Mouse (Mus musculus): ENCODE measurements around the gene Rin2. TPM values are rescaled to one million over a fixed set of nuclear protein-coding genes. Genes with fewer than 3 reads are reported as not detected.

Rin2 gene
- polyA plus RNA-seq, 1 experiment from 2014 or later = 18.1 TPM

- H3K27ac ChIP-seq = no peak overlapping the region
- H3K9me3 ChIP-seq = no peaks in the 10 kb centered on the region
- no peaks in the 10 kb centered on the region; the same call in 1 of the 2 replicates for H3K4me1 ChIP-seq
- no peak overlapping the region for H3K4me2 ChIP-seq (replicated peaks)
- no peak for ATAC-seq (ENCODE audit: low FRiP score, low read depth)
- 96% methylated on average over 3 of the region's 3 CpGs for WGBS
- no peak overlapping the region for H3K4me3 ChIP-seq
- no peaks in the 10 kb centered on the region for H3K27me3 ChIP-seq (replicated peaks)
- H3K36me3 ChIP-seq = no peaks in the 10 kb centered on the region; the same call in 1 of the 2 replicates
- H3K9ac ChIP-seq = no peak overlapping the region
Observed at GRCm38 (mm10) chr2:145866238-145866637, 191.2 kb downstream of the Rin2 start.

GRCm38 (mm10) chr2:145866695-145867449 lies 191.9 kb downstream of the Rin2 start:
- Histone ChIP-seq H3K9ac (no peak overlapping the region), H3K36me3 (no peaks in the 10 kb centered on the region; the same call in 1 of the 2 replicates), H3K27me3 (replicated peaks) (no peaks in the 10 kb centered on the region), H3K9me3 (no peaks in the 10 kb centered on the region), H3K4me1 (no peaks in the 10 kb centered on the region), H3K4me2 (replicated peaks) (no peak overlapping the region), H3K27ac (no peak overlapping the region), H3K4me3 (no peak overlapping the region)
- no peak for ATAC-seq (ENCODE audit: low FRiP score, low read depth)
- WGBS = 94% methylated on average over 11 of the region's 11 CpGs

GRCm38 (mm10) chr2:145871308-145871707 lies 196.3 kb downstream of the Rin2 start:
- H3K9ac ChIP-seq = no peak overlapping the region
- H3K4me1 ChIP-seq = no peaks in the 10 kb centered on the region
- H3K4me2 ChIP-seq (replicated peaks) = no peak overlapping the region
- 89% methylated on average over 4 of the region's 4 CpGs for WGBS
- no peak overlapping the region for H3K27ac ChIP-seq
- no peaks in the 10 kb centered on the region for H3K27me3 ChIP-seq (replicated peaks)
- ATAC-seq (ENCODE audit: low FRiP score, low read depth) = no peak
- H3K36me3 ChIP-seq = no peaks in the 10 kb centered on the region; the same call in 1 of the 2 replicates
- H3K4me3 ChIP-seq = no peak overlapping the region
- no peaks in the 10 kb centered on the region for H3K9me3 ChIP-seq

GRCm38 (mm10) chr2:145872099-145872498 lies 197.1 kb downstream of the Rin2 start:
- no peaks in the 10 kb centered on the region for H3K27me3 ChIP-seq (replicated peaks)
- 86% methylated on average over 1 of the region's 1 CpGs for WGBS
- no peak overlapping the region for H3K9ac ChIP-seq
- H3K27ac ChIP-seq = no peak overlapping the region
- H3K4me1 ChIP-seq = no peaks in the 10 kb centered on the region
- no peak for ATAC-seq (ENCODE audit: low FRiP score, low read depth)
- H3K9me3 ChIP-seq = no peaks in the 10 kb centered on the region
- no peak overlapping the region for H3K4me2 ChIP-seq (replicated peaks)
- no peak overlapping the region for H3K4me3 ChIP-seq
- H3K36me3 ChIP-seq = peaks cover 3% of the 10 kb centered on the region

DNA sequence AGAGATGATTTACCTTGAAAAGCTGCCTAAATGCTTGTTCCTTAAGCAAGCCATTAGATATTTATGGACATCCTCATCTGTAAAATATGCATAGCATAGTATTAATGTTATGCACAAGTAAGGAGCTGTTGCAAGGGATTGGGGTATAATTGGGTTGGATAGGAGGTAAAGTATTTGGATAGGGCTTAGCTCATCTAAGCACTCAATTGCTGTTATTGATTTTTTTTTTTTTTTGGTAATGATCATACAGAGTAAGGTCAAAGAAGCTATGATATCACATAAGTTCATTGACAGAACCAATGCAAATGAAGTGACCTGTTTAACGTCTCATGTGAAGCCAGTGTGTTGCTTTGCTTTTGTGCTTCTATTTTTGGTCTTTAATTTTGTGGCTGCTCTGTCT lies 198.9 kb downstream of the Rin2 start:
- Histone ChIP-seq H3K4me2 (replicated peaks) (no peak overlapping the region), H3K9ac (no peak overlapping the region), H3K36me3 (peaks cover 3% of the 10 kb centered on the region), H3K4me3 (no peak overlapping the region), H3K27ac (no peak overlapping the region), H3K4me1 (no peaks in the 10 kb centered on the region), H3K27me3 (replicated peaks) (no peaks in the 10 kb centered on the region), H3K9me3 (no peaks in the 10 kb centered on the region)
- WGBS = 93% methylated on average over 1 of the region's 1 CpGs
- no peak for ATAC-seq (ENCODE audit: low FRiP score, low read depth)

DNA sequence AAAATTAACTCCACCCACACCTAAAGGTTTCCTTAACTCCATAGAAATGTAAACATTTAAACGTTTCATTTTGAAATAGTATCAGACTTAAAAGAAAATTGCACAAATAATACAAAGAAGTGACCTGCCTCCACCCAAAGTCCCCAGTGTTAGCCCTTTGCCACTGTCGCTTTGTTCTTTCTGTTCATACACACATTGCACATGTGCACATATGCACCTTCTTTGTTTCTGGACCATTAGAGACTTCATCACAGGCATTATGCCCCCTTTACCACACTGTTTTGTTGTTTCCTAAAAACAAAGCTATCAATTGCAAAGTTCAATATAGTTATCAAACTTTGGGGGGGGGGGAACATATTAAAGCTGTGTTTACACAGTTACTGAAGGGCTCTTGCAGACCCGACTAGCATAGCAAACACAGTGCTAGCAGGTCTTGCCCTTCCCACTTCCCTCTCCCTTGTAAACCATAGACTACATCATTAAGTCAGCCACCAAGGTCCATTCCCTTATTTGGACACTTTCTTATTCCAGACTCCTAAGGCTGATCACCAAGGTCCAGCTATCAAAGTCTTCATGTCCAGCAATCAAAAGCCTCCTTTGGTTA lies 200.0 kb downstream of the Rin2 start:
- Histone ChIP-seq H3K27me3 (replicated peaks) (no peaks in the 10 kb centered on the region), H3K4me1 (no peaks in the 10 kb centered on the region), H3K4me3 (no peak overlapping the region), H3K27ac (no peak overlapping the region), H3K9ac (no peak overlapping the region), H3K9me3 (no peaks in the 10 kb centered on the region), H3K4me2 (replicated peaks) (no peak overlapping the region), H3K36me3 (peaks cover 3% of the 10 kb centered on the region)
- WGBS = 78% methylated on average over 3 of the region's 3 CpGs
- ATAC-seq (ENCODE audit: low FRiP score, low read depth) = no peak

- Histone ChIP-seq H3K36me3 (peaks cover 3% of the 10 kb centered on the region), H3K27ac (no peak overlapping the region), H3K9ac (no peak overlapping the region), H3K4me3 (no peak overlapping the region), H3K4me1 (0 out of 2 replicates have a peak, but pooled peaks cover 4% of the 10 kb centered on the region), H3K27me3 (replicated peaks) (no peaks in the 10 kb centered on the region), H3K4me2 (replicated peaks) (no peak overlapping the region), H3K9me3 (no peaks in the 10 kb centered on the region)
- 97% methylated on average over 3 of the region's 3 CpGs for WGBS
- ATAC-seq (ENCODE audit: low FRiP score, low read depth) = no peak
Observed at GRCm38 (mm10) chr2:145877191-145877590, 202.2 kb downstream of the Rin2 start.

DNA sequence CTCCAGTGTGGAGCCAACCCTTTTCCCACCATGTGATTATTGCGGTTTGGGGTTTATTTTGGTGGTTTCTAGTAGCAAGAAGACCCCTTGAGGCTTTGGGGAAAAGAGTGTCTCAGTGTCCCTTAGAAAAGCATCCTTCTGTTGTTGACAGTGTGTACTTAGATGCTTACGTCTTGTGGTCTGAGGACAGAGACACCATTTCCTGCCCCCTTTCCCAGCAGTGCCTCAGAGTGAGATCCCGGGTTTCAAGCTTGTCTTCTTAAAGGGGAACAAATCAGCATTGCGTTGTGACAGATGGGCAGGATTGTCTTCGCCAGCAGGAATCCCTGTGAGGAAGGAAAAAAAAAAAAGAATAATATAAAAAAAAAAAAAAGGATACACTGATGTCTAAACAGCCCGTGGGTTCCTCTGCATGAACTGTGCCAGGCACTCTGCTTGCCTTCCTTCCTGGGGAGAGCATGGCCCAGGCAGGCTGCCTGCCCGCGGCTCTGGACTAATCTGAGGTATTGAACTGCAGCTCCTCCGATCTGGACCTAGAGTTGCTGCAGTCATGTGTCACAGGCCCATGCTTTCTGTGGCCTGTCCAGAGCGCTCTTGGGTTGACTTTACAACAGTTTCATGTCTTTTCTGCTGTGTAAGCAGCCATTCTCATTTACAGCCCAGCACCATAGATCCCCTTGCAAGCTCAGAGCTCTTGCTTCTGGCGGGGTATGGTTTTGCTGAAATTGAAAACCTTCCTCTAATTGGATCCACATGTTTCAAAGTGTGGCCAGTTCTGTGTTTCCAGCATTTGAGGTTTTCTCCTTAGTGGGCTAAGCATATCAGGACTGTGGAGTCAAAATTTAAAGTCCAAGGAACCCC lies 206.1 kb downstream of the Rin2 start:
- Histone ChIP-seq H3K9ac (no peak overlapping the region), H3K36me3 (peaks cover 10% of the 10 kb centered on the region), H3K4me2 (replicated peaks) (no peak overlapping the region), H3K9me3 (no peaks in the 10 kb centered on the region), H3K4me1 (peaks cover 4% of the 10 kb centered on the region; the same call in 1 of the 2 replicates), H3K4me3 (no peak overlapping the region), H3K27me3 (replicated peaks) (no peaks in the 10 kb centered on the region), H3K27ac (no peak overlapping the region)
- ATAC-seq (ENCODE audit: low FRiP score, low read depth) = no peak
- 68% methylated on average over 11 of the region's 11 CpGs for WGBS

GRCm38 (mm10) chr2:145881932-145882331 lies 206.9 kb downstream of the Rin2 start:
- Histone ChIP-seq H3K27me3 (replicated peaks) (no peaks in the 10 kb centered on the region), H3K27ac (no peak overlapping the region), H3K9me3 (no peaks in the 10 kb centered on the region), H3K9ac (no peak overlapping the region), H3K4me2 (replicated peaks) (no peak overlapping the region), H3K36me3 (peaks cover 7% of the 10 kb centered on the region), H3K4me3 (no peak overlapping the region), H3K4me1 (peaks cover 4% of the 10 kb centered on the region; the same call in 1 of the 2 replicates)
- WGBS = 86% methylated on average over 5 of the region's 5 CpGs
- ATAC-seq (ENCODE audit: low FRiP score, low read depth) = no peak

DNA sequence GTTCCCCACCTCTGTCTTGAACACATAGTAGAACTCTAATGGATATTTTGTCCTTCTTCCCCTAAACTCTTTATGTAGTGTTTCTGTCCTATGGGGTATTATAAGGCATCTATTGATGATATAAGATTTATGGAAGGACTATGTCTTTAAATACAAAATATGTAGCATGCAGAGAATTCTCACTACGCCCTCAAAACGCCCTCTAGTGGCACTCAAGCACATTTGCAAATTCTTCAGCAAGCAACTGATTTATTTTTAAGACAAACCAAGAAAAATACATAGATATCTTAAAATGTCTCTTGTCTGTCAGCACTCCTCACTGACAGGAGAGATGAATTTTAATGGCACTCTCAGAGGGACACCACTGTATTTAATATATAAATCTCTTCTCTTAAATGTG lies 207.4 kb downstream of the Rin2 start:
- no peak for ATAC-seq (ENCODE audit: low FRiP score, low read depth)
- 35% methylated on average over 2 of the region's 2 CpGs for WGBS
- H3K27me3 ChIP-seq (replicated peaks) = no peaks in the 10 kb centered on the region

DNA sequence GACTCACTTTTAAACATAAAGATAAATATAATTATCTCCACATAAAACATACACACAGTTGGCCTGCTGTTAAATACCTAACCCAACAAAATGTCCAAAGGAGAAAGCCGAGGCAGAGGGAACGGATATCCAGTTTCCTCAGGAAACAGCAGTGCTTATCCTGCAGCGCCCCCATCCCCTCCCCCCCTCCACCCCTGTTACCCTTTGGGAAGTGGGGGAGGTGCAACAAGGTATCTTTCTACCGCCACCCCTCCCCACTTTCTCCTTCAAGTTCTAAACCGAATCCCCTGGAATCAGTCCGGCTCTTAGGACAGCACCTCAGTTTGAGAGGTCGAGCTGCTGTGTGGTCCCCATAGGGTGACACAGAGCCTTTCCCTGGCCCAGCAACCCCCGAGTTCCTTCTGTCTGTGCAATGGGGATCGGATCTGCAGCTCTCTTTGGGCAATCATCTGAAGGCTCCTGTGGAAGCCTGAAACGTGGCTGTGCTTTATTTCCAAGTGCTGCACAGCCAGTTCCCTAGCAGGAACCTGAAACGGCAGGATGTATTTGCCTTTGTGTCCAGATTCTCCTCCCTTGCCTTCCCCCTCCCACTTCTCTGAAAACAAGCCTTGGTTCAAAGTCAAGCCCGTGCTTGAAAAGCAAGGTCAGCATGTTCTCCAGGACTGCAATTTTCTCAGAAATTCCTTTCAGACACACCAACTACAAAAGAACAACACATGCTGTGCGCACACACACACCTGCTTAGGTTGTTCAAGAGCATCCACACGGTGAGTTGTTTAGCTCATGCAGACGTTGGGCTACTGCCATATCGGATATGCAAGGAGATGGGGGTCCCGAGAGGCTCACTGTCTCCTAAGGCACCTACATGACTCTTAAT lies 209.3 kb downstream of the Rin2 start:
- no peak for ATAC-seq (ENCODE audit: low FRiP score, low read depth)
- Histone ChIP-seq H3K4me3 (no peak overlapping the region), H3K27me3 (replicated peaks) (no peaks in the 10 kb centered on the region), H3K4me1 (peaks cover 6% of the 10 kb centered on the region; the same call in 1 of the 2 replicates), H3K9ac (no peak overlapping the region), H3K4me2 (replicated peaks) (no peak overlapping the region), H3K27ac (no peak overlapping the region), H3K9me3 (no peaks in the 10 kb centered on the region), H3K36me3 (peaks cover 7% of the 10 kb centered on the region)
- WGBS = 57% methylated on average over 17 of the region's 17 CpGs

More for the DNA sequence above, 207.4 kb downstream of the Rin2 start:
- H3K4me3 ChIP-seq = no peak overlapping the region
- H3K4me2 ChIP-seq (replicated peaks) = no peak overlapping the region
- no peak overlapping the region for H3K9ac ChIP-seq
- peaks cover 4% of the 10 kb centered on the region; the same call in 1 of the 2 replicates for H3K4me1 ChIP-seq
- H3K9me3 ChIP-seq = no peaks in the 10 kb centered on the region
- H3K36me3 ChIP-seq = peaks cover 7% of the 10 kb centered on the region
- no peak overlapping the region for H3K27ac ChIP-seq

Data from neural tube, embryonic 12.5 days (tissue).